Mouse (Mus musculus) kidney, embryonic 14.5 days (tissue): Measurements from ENCODE around the gene Parvb. TPM values are rescaled to one million over a fixed set of nuclear protein-coding genes. Genes with fewer than 3 reads are reported as not detected.

Experiments
- ATAC-seq: fragments of 200-750 bp; cut with Nextera tagmentation; 2 replicates; pipeline ENCODE4 v1.8.0; 2017; ENCODE audit warnings: moderate number of reproducible peaks, mild to moderate bottlenecking, moderate TSS enrichment, moderate library complexity; ENCODE audit not compliant: low FRiP score, low TSS enrichment
- H3K27ac ChIP-seq: fragments of 300-500 bp; sonication (generic); 2 replicates; pipeline ENCODE4 v1.5.1; 2014; ENCODE audit warnings: low read depth, mild to moderate bottlenecking, low read length, moderate library complexity, mixed read lengths
- H3K27me3 ChIP-seq: fragments of 300-500 bp; sonication (generic); 2 replicates; pipeline ENCODE4 v1.6.1; 2014; ENCODE audit warnings: mild to moderate bottlenecking, low read length; ENCODE audit not compliant: control insufficient read depth, insufficient read depth
- H3K36me3 ChIP-seq: fragments of 300-500 bp; sonication (generic); 2 replicates; pipeline ENCODE4 v1.6.1; 2014; ENCODE audit warnings: low read length, mixed read lengths; ENCODE audit not compliant: control insufficient read depth, insufficient read depth
- H3K4me1 ChIP-seq: fragments of 300-500 bp; sonication (generic); 2 replicates; pipeline ENCODE4 v1.6.1; 2014; ENCODE audit warnings: low read length, mixed read lengths; ENCODE audit not compliant: control insufficient read depth, insufficient read depth
- H3K4me2 ChIP-seq: fragments of 300-500 bp; sonication (generic); replicated peaks from 2 replicates; pipeline ENCODE4 v1.6.1; 2014; ENCODE audit warnings: low read depth, mild to moderate bottlenecking, low read length
- H3K4me3 ChIP-seq: fragments of 300-500 bp; sonication (generic); 2 replicates; pipeline ENCODE4 v1.5.1; 2014; ENCODE audit warnings: mild to moderate bottlenecking, low read length
- H3K9ac ChIP-seq: fragments of 300-500 bp; sonication (generic); 2 replicates; pipeline ENCODE4 v1.6.1; 2014; ENCODE audit warnings: low read depth, mild to moderate bottlenecking, low read length, moderate library complexity
- H3K9me3 ChIP-seq: fragments of 300-500 bp; sonication (generic); 2 replicates; pipeline ENCODE4 v1.6.1; 2016; ENCODE audit warnings: low read length; ENCODE audit not compliant: control insufficient read depth
- WGBS: fragments of 180-500 bp; shearing (Covaris S2); extraction: QIAGEN DNeasy Blood & Tissue Kit; methylation state at CpG from one replicate; pipeline ENCODE4 v1.1.7; 2014; 5-methylcytosine and 5-hydroxymethylcytosine counted together
- polyA plus RNA-seq: library from polyadenylated mRNA; unstranded; fragments of >200 nt; fragmentation: Nextera tagmentation; extraction: Ambion mirVana; gene quantifications from 2 replicates; pipeline ENCODE4 v1.2.1, GENCODE M21; 2014

Gene Parvb
- polyA plus RNA-seq: 3.9 TPM in 2 replicates

- H3K27me3 ChIP-seq: peaks cover 12% of the 10 kb centered on the region
- ATAC-seq: peak; percentile 72
- no peaks in the 10 kb centered on the region for H3K9me3 ChIP-seq
- peak within 1 kb of the TSS; percentile 57 for H3K4me3 ChIP-seq
- H3K36me3 ChIP-seq: no peaks in the 10 kb centered on the region
- H3K4me2 ChIP-seq: peak within 1 kb of the TSS; percentile 90
- H3K27ac ChIP-seq: peak within 1 kb of the TSS; percentile 14; the same call in 1 of the 2 replicates
- peak within 1 kb of the TSS; percentile 61 for H3K9ac ChIP-seq
- WGBS: under 1% methylated on average over 46 of the region's 53 CpGs
- H3K4me1 ChIP-seq: peaks cover 7% of the 10 kb centered on the region; the same call in 1 of the 2 replicates
These were observed at the start of gene Parvb for GRCm38 (mm10) chr15:84231721-84232561. Gene Parvb, plus strand, starts transcription at chr15:84232043.

DNA sequence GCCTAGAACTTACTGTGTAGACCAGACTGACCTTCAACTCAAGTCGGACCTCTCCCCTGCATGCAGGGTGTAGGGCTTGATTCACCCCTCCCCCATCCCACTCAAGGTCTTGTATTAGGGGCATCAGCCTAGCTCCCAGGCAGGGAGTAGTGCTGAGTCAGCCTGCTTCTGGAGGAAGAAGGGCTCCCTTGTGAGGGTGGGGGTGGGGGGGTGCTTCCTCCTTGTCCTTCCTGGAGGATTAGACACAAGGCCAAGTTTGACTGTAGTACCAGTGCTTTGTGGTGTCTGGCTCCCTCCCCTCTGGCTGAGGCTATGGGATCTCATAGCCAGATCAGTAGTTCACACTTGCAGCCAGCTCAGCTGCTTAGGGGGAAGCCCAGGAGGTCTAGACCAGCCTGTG is 47.9 kb upstream of the Parvb start:
- 58% methylated on average over 1 of the region's 1 CpGs for WGBS
- no peaks in the 10 kb centered on the region for H3K36me3 ChIP-seq
- H3K4me1 ChIP-seq: no peaks in the 10 kb centered on the region
- ATAC-seq: 0 out of 2 replicates have a peak, but pooled peaks have one; percentile 52
- no peak overlapping the region for H3K4me3 ChIP-seq
- no peak overlapping the region for H3K4me2 ChIP-seq
- H3K27me3 ChIP-seq: no peaks in the 10 kb centered on the region
- no peak overlapping the region for H3K27ac ChIP-seq
- no peaks in the 10 kb centered on the region for H3K9me3 ChIP-seq
- no peak overlapping the region for H3K9ac ChIP-seq

- WGBS: 64% methylated on average over 4 of the region's 4 CpGs
- Histone ChIP-seq H3K9me3 (no peaks in the 10 kb centered on the region), H3K27ac (no peak overlapping the region), H3K27me3 (no peaks in the 10 kb centered on the region), H3K4me2 (no peak overlapping the region), H3K36me3 (no peaks in the 10 kb centered on the region), H3K9ac (no peak overlapping the region), H3K4me1 (no peaks in the 10 kb centered on the region), H3K4me3 (no peak overlapping the region)
- no peak for ATAC-seq
These were observed 45.6 kb upstream of the Parvb start for GRCm38 (mm10) chr15:84186196-84186595.

- ATAC-seq: no peak
- Histone ChIP-seq H3K4me3 (no peak overlapping the region), H3K27ac (no peak overlapping the region)
These were observed 42.8 kb upstream of the Parvb start for GRCm38 (mm10) chr15:84188887-84189530.

GRCm38 (mm10) chr15:84189881-84190280 is 42.0 kb upstream of the Parvb start:
- Histone ChIP-seq H3K36me3 (no peaks in the 10 kb centered on the region), H3K4me1 (0 out of 2 replicates have a peak, but pooled peaks cover 3% of the 10 kb centered on the region), H3K27ac (no peak overlapping the region), H3K4me3 (no peak overlapping the region), H3K9ac (no peak overlapping the region), H3K4me2 (no peak overlapping the region), H3K27me3 (no peaks in the 10 kb centered on the region), H3K9me3 (no peaks in the 10 kb centered on the region)
- ATAC-seq: no peak
- 36% methylated on average over 3 of the region's 3 CpGs for WGBS

More at GRCm38 (mm10) chr15:84188887-84189530, 42.8 kb upstream of the Parvb start:
- no peak overlapping the region for H3K4me2 ChIP-seq
- H3K4me1 ChIP-seq: 0 out of 2 replicates have a peak, but pooled peaks cover 3% of the 10 kb centered on the region
- H3K9ac ChIP-seq: no peak overlapping the region
- H3K27me3 ChIP-seq: no peaks in the 10 kb centered on the region
- 65% methylated on average over 2 of the region's 2 CpGs for WGBS
- no peaks in the 10 kb centered on the region for H3K9me3 ChIP-seq
- H3K36me3 ChIP-seq: no peaks in the 10 kb centered on the region

DNA sequence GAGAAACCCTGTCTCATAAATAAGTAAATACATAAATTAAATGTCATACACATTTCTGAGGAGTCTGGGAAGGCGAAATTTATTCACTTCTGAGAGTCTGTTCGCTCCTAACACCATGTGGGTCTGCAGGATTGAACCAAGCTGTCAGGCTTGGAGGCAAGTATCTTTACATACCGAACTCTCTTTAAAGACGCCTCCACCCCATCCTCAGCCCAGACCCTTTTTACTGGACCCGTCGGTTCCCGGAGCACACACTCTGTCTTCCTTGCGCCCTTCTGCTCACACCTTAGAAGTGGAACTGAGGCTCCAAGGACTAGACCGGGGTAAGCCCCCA is 40.2 kb upstream of the Parvb start:
- WGBS: 2% methylated on average over 9 of the region's 9 CpGs
- Histone ChIP-seq H3K4me2 (peak overlapping the region; percentile 55), H3K9me3 (no peaks in the 10 kb centered on the region), H3K4me3 (peak overlapping the region; percentile 77), H3K27ac (peak overlapping the region; percentile 39; the same call in 1 of the 2 replicates), H3K4me1 (0 out of 2 replicates have a peak, but pooled peaks cover 3% of the 10 kb centered on the region), H3K27me3 (no peaks in the 10 kb centered on the region), H3K9ac (peak overlapping the region; percentile 71), H3K36me3 (peaks cover 11% of the 10 kb centered on the region)
- peak; percentile 48; the same call in 1 of the 2 replicates for ATAC-seq

DNA sequence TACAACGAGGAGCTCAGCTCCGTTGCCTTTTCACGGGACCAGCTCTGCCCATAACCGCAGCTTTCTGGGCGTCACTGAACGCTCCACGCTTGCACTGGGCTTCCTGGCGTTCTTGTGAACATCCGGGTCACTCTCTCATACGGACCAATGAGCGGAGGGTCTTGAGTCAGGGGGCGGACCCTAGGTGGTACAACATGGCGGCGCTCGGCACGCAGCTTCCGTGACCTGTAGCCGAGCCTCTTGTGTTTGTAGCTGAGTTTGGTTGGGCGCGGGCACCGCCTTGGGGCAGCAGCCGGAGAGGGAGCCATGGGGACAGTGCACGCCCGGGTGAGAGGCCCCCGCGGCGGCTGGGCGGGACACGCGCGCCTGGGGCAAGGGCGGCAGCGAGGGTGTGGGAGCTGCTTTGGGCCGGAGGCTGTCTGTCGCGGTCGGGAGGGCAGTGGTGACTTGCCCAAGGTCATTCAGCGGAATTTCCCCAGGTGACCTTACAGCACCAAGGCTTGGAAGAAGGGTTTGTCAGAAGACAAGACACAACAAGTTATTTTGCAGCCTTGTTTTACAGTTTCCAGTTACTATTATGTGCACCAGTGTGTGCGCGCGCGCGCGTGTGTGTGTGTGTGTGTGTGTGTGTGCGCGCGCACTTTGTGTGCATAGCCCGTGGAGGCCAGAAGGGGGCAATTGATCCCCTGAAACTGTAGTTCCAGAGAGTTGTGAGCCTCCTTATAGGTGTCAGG is 39.6 kb upstream of the Parvb start, which contains the start of gene Samm50:
Gene Samm50 (plus strand): TSS at position 184 of the 734 bp plus-strand sequence.
- 0 out of 2 replicates have a peak, but pooled peaks cover 3% of the 10 kb centered on the region for H3K4me1 ChIP-seq
- peak within 1 kb of the TSS; percentile 60; the same call in 1 of the 2 replicates for H3K27ac ChIP-seq
- H3K9me3 ChIP-seq: no peaks in the 10 kb centered on the region
- no peaks in the 10 kb centered on the region for H3K27me3 ChIP-seq
- peak within 1 kb of the TSS; percentile 71 for H3K9ac ChIP-seq
- peak; percentile 99 for ATAC-seq
- H3K4me2 ChIP-seq: peak within 1 kb of the TSS; percentile 56
- H3K36me3 ChIP-seq: peaks cover 16% of the 10 kb centered on the region
- peak within 1 kb of the TSS; percentile 77 for H3K4me3 ChIP-seq
- WGBS: 6% methylated on average over 48 of the region's 48 CpGs

- H3K4me2 ChIP-seq: no peak overlapping the region
- no peaks in the 10 kb centered on the region for H3K27me3 ChIP-seq
- peaks cover 60% of the 10 kb centered on the region for H3K36me3 ChIP-seq
- H3K27ac ChIP-seq: no peak overlapping the region
- H3K9ac ChIP-seq: no peak overlapping the region
- no peaks in the 10 kb centered on the region for H3K9me3 ChIP-seq
- 88% methylated on average over 8 of the region's 8 CpGs for WGBS
- H3K4me1 ChIP-seq: 0 out of 2 replicates have a peak, but pooled peaks cover 3% of the 10 kb centered on the region
- ATAC-seq: no peak
- no peak overlapping the region for H3K4me3 ChIP-seq
These were observed 35.2 kb upstream of the Parvb start for GRCm38 (mm10) chr15:84196486-84197165.
